Mouse (Mus musculus) embryo, embryonic 10.5 days (tissue): ENCODE measurements around the gene Bag3.

ENCODE experiments used
- DNase-seq: peaks from one replicate; pipeline ENCODE4 v3.0.0-alpha.2; 2015; ENCODE audit warnings: low spot score

Bag3 gene

GRCm38 (mm10) chr7:128523349-128523961 lies at the start of gene Bag3:
TSS of gene Bag3 (plus strand) at chr7:128523616.
- peak; percentile 96 for DNase-seq

GRCm38 (mm10) chr7:128474322-128474721 lies 49.1 kb upstream of the Bag3 start:
- peak; percentile 86 for DNase-seq

GRCm38 (mm10) chr7:128488986-128489385 lies 34.4 kb upstream of the Bag3 start:
- no peak for DNase-seq

- no peak for DNase-seq
Measured at GRCm38 (mm10) chr7:128494546-128494945, 28.9 kb upstream of the Bag3 start.

GRCm38 (mm10) chr7:128499801-128500200 lies 23.6 kb upstream of the Bag3 start:
- no peak for DNase-seq

- DNase-seq: no peak
Measured at GRCm38 (mm10) chr7:128504091-128504490, 19.3 kb upstream of the Bag3 start.

GRCm38 (mm10) chr7:128511936-128512335 lies 11.5 kb upstream of the Bag3 start:
- DNase-seq: no peak

GRCm38 (mm10) chr7:128513512-128513911 lies 9.9 kb upstream of the Bag3 start:
- DNase-seq: peak; percentile 52

- DNase-seq: no peak
Measured at GRCm38 (mm10) chr7:128514341-128514740, 9.1 kb upstream of the Bag3 start.

GRCm38 (mm10) chr7:128516346-128516745 lies 7.1 kb upstream of the Bag3 start:
- DNase-seq: no peak

- DNase-seq: no peak
Measured at GRCm38 (mm10) chr7:128519316-128520050, 3.9 kb upstream of the Bag3 start.

GRCm38 (mm10) chr7:128523962-128524581 lies 656 bp downstream of the Bag3 start:
- DNase-seq: peak; percentile 63

GRCm38 (mm10) chr7:128524641-128525040 lies 1.2 kb downstream of the Bag3 start:
- no peak for DNase-seq

- no peak for DNase-seq
Measured at GRCm38 (mm10) chr7:128526611-128527010, 3.2 kb downstream of the Bag3 start.

- DNase-seq: no peak
Measured at GRCm38 (mm10) chr7:128528596-128528995, 5.2 kb downstream of the Bag3 start.

- no peak for DNase-seq
Measured at GRCm38 (mm10) chr7:128529126-128529525, 5.7 kb downstream of the Bag3 start.

GRCm38 (mm10) chr7:128529574-128530051 lies 6.2 kb downstream of the Bag3 start:
- DNase-seq: peak; percentile 60

GRCm38 (mm10) chr7:128531031-128531430 lies 7.6 kb downstream of the Bag3 start:
- DNase-seq: peak; percentile 66

- no peak for DNase-seq
Measured at GRCm38 (mm10) chr7:128531929-128532328, 8.5 kb downstream of the Bag3 start.

GRCm38 (mm10) chr7:128532441-128533166 lies 9.2 kb downstream of the Bag3 start:
- DNase-seq: no peak

- DNase-seq: peak; percentile 75
Measured at GRCm38 (mm10) chr7:128534984-128535491, 11.6 kb downstream of the Bag3 start.

- no peak for DNase-seq
Measured at GRCm38 (mm10) chr7:128536074-128536473, 12.7 kb downstream of the Bag3 start.
